Mouse (Mus musculus) heart, embryonic 13.5 days (tissue): ENCODE measurements around the gene Smyd3. TPM values are rescaled to one million over a fixed set of nuclear protein-coding genes. Genes with fewer than 3 reads are reported as not detected.
A peak's percentile ranks its signal among the peaks of the same experiment; 100 is the strongest.

Source experiments
- ATAC-seq: fragments of 200-750 bp; cut with Nextera tagmentation; 2 replicates; pipeline ENCODE4 v1.8.0; 2017; ENCODE audit warnings: moderate TSS enrichment; ENCODE audit not compliant: insufficient number of reproducible peaks, low FRiP score, low TSS enrichment; ENCODE audit errors: extremely low read depth
- H3K27ac ChIP-seq: fragments of 300-500 bp; sonication (generic); replicated peaks from 2 replicates; pipeline ENCODE4 v1.5.1; 2015; ENCODE audit warnings: moderate library complexity, mild to moderate bottlenecking, inconsistent platforms
- H3K27me3 ChIP-seq: fragments of 300-500 bp; sonication (generic); replicated peaks from 2 replicates; pipeline ENCODE4 v1.6.1; 2015; ENCODE audit warnings: mild to moderate bottlenecking, inconsistent platforms
- H3K36me3 ChIP-seq: fragments of 300-500 bp; sonication (generic); 2 replicates; pipeline ENCODE4 v1.6.1; 2015; ENCODE audit warnings: mild to moderate bottlenecking, inconsistent platforms
- H3K4me1 ChIP-seq: fragments of 300-500 bp; sonication (generic); 2 replicates; pipeline ENCODE4 v1.6.1; 2015; ENCODE audit warnings: inconsistent platforms
- H3K4me2 ChIP-seq: fragments of 300-500 bp; sonication (generic); 2 replicates; pipeline ENCODE4 v1.6.1; 2015; ENCODE audit warnings: inconsistent platforms, mild to moderate bottlenecking, moderate library complexity
- H3K4me3 ChIP-seq: fragments of 300-500 bp; sonication (generic); 2 replicates; pipeline ENCODE4 v1.5.1; 2015; ENCODE audit warnings: moderate library complexity, mild to moderate bottlenecking, inconsistent platforms
- H3K9ac ChIP-seq: fragments of 300-500 bp; sonication (generic); 2 replicates; pipeline ENCODE4 v1.6.1; 2015; ENCODE audit warnings: inconsistent platforms, mild to moderate bottlenecking, moderate library complexity
- H3K9me3 ChIP-seq: fragments of 300-500 bp; sonication (generic); 2 replicates; pipeline ENCODE4 v1.6.1; 2016; ENCODE audit warnings: inconsistent platforms
- WGBS: fragments of 180-500 bp; shearing (Covaris S2); methylation state at CpG from one replicate; pipeline ENCODE4 v1.1.7; 2015; ENCODE audit warnings: mixed read lengths; 5-methylcytosine and 5-hydroxymethylcytosine counted together
- polyA plus RNA-seq: library from polyadenylated mRNA; unstranded; fragments of >200 nt; fragmentation: Nextera tagmentation; extraction: Ambion mirVana; gene quantifications from 2 replicates; pipeline ENCODE4 v1.2.1, GENCODE M21; 2015

Gene Smyd3
- polyA plus RNA-seq, 1 experiment from 2014 or later, result 9.6 TPM

- Histone ChIP-seq H3K27me3 (no peaks in the 10 kb centered on the region), H3K9me3 (no peaks in the 10 kb centered on the region; the same call in 1 of the 2 replicates), H3K36me3 (no peaks in the 10 kb centered on the region), H3K27ac (no peak overlapping the region), H3K4me1 (peaks cover 20% of the 10 kb centered on the region), H3K4me3 (no peak overlapping the region), H3K4me2 (no peak overlapping the region), H3K9ac (no peak overlapping the region)
- ATAC-seq, result no peak
- 61% methylated on average over 8 of the region's 8 CpGs for WGBS
Measured at GRCm38 (mm10) chr1:178978617-178979245, 539.1 kb downstream of the Smyd3 start.

DNA sequence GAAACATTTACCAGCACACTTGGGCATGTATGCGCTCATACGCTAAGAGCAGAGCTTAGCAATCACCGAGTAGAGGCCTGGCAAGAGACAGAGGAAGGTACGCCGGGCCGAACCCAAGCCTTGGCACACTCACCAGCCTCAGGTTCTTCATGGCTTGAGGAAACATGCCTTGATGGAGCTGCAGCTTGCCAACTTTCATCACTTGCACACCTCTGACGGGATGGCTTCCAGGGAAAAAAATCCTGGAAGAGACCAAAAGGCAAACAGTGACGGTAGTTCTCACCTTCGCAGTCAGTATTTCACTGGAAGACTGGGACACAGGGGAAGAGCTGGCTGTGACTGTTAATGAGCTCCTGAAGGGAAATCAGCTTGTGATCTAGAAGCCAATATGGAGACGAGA is 545.8 kb downstream of the Smyd3 start:
- H3K9ac ChIP-seq, result no peak overlapping the region
- no peak overlapping the region for H3K4me2 ChIP-seq
- no peak overlapping the region for H3K4me3 ChIP-seq
- H3K27me3 ChIP-seq, result no peaks in the 10 kb centered on the region
- ATAC-seq, result no peak
- H3K27ac ChIP-seq, result no peak overlapping the region
- H3K4me1 ChIP-seq, result no peaks in the 10 kb centered on the region
- WGBS, result 79% methylated on average over 10 of the region's 10 CpGs
- no peaks in the 10 kb centered on the region for H3K36me3 ChIP-seq
- H3K9me3 ChIP-seq, result no peaks in the 10 kb centered on the region

DNA sequence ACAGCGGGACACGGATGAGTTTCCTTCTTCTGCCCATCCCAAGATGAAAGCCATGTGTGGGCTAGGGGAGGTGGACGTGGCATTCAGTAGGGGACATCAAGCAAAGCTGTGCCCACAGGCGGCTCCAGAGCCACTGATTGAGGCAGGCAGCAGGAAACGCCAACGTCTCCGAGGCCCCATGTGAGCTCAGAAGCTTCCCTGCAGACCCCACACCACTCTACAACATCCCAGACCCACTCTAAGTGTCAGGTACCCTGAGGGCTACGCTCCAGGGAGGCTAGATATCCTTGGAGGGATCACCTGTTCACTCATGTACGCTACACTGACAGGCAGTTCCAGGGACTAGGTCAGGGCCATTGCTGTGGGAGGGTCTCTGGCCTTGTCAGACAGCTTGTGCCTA is 556.2 kb downstream of the Smyd3 start:
- Histone ChIP-seq H3K36me3 (no peaks in the 10 kb centered on the region), H3K4me1 (peaks cover 5% of the 10 kb centered on the region; the same call in 1 of the 2 replicates), H3K4me3 (no peak overlapping the region), H3K9ac (no peak overlapping the region), H3K27me3 (no peaks in the 10 kb centered on the region), H3K4me2 (no peak overlapping the region), H3K9me3 (no peaks in the 10 kb centered on the region), H3K27ac (no peak overlapping the region)
- ATAC-seq, result no peak
- WGBS, result 83% methylated on average over 9 of the region's 9 CpGs

- Histone ChIP-seq H3K36me3 (no peaks in the 10 kb centered on the region), H3K4me1 (peaks cover 5% of the 10 kb centered on the region; the same call in 1 of the 2 replicates), H3K9ac (no peak overlapping the region), H3K4me2 (no peak overlapping the region), H3K27ac (no peak overlapping the region), H3K27me3 (no peaks in the 10 kb centered on the region), H3K4me3 (no peak overlapping the region), H3K9me3 (no peaks in the 10 kb centered on the region)
- 48% methylated on average over 7 of the region's 7 CpGs for WGBS
- no peak; the same call in 1 of the 2 replicates for ATAC-seq
Measured at GRCm38 (mm10) chr1:178960015-178960559, 557.8 kb downstream of the Smyd3 start.

GRCm38 (mm10) chr1:178958641-178959040 is 559.2 kb downstream of the Smyd3 start:
- H3K36me3 ChIP-seq, result no peaks in the 10 kb centered on the region
- no peaks in the 10 kb centered on the region for H3K9me3 ChIP-seq
- H3K4me3 ChIP-seq, result no peak overlapping the region
- WGBS, result 84% methylated on average over 4 of the region's 4 CpGs
- ATAC-seq, result no peak
- no peak overlapping the region for H3K27ac ChIP-seq
- H3K9ac ChIP-seq, result no peak overlapping the region
- H3K4me2 ChIP-seq, result no peak overlapping the region
- no peaks in the 10 kb centered on the region for H3K27me3 ChIP-seq
- H3K4me1 ChIP-seq, result peaks cover 5% of the 10 kb centered on the region; the same call in 1 of the 2 replicates

DNA sequence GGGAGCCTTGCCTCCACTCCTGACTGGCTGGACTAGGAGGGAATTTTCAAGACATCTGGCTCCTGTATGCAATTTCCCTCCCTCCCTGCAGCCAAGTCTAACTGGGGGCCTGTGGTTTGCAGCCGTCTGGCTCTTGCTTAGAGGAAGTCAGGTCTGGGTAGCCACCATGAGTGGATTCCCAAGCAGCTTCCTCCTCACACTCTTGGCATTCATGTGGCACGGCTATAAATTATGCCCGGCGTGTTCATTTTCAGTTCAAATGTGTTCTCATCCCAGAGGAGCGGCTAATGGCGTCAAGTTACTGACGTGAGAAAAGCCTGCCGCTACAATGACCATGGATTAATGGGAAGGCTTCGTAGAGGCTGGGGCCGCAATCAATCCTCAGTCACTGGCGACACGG is 564.9 kb downstream of the Smyd3 start:
- H3K9me3 ChIP-seq, result peaks cover 7% of the 10 kb centered on the region; the same call in 1 of the 2 replicates
- 77% methylated on average over 12 of the region's 12 CpGs for WGBS
- no peak for ATAC-seq

DNA sequence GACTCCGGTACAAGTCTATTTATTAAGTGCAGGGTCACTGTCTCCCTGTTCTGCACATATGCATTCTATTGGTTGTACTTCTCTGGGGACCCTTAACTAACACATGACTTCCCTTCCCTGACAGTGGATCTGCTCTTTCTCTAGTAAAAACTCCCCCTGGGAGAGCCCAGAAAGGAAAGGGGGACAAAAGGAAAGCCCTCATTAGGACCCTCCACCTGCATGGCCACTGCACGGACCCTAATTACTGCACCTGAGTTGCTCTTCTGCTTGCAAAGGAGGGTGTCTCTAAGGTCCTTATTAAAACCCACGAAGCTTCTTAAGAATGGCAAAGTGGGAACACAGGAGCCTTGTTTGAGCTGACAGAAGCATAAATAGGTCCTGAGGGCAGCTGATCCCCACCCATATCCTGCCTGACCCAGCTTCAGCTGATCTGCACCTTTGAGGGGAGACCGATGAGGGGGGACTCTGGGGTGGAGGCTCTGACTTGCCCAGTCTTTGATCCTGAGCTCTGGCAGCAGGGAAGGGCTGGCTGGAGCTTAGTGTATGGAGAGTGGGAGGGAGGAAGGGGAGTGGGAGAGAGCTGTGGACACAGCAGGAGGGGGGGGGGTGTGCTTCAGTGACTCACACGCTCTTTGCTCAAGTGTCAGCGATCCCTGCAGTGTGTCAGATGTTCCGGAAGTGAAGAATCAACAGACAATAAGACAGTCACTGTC is 575.4 kb downstream of the Smyd3 start:
- WGBS, result 39% methylated on average over 7 of the region's 7 CpGs
- Histone ChIP-seq H3K9ac (no peak overlapping the region), H3K36me3 (peaks cover 10% of the 10 kb centered on the region; the same call in 1 of the 2 replicates), H3K27me3 (no peaks in the 10 kb centered on the region), H3K4me3 (no peak overlapping the region), H3K27ac (no peak overlapping the region), H3K9me3 (no peaks in the 10 kb centered on the region), H3K4me1 (peaks cover 19% of the 10 kb centered on the region), H3K4me2 (no peak overlapping the region)
- no peak for ATAC-seq

More for the DNA sequence above, 564.9 kb downstream of the Smyd3 start:
- Histone ChIP-seq H3K4me2 (no peak overlapping the region), H3K27me3 (no peaks in the 10 kb centered on the region), H3K4me3 (no peak overlapping the region), H3K9ac (no peak overlapping the region), H3K4me1 (no peaks in the 10 kb centered on the region), H3K27ac (no peak overlapping the region), H3K36me3 (no peaks in the 10 kb centered on the region)

DNA sequence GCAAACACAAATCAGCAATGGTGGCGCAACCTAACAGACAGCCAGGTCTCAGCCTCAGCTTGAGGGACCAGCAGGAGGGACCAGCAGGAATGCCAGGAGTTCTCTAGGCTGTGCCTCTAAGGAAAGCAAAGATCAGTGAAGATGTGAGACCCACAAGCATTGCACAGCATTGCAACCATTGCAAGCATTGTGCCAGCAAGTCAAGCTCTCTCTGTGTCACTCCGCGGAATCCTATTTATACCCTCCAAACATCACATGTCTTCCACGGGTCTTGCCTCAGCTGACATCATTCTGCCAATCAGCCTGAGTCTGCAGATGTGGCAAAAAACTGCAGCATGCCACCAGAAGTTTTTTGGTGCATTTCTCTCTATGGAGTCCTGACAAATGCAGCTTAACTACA is 577.5 kb downstream of the Smyd3 start:
- WGBS, result 62% methylated on average over 4 of the region's 4 CpGs
- ATAC-seq, result no peak
- no peak overlapping the region for H3K9ac ChIP-seq
- H3K27me3 ChIP-seq, result no peaks in the 10 kb centered on the region
- H3K4me1 ChIP-seq, result peaks cover 32% of the 10 kb centered on the region
- no peaks in the 10 kb centered on the region for H3K9me3 ChIP-seq
- no peak overlapping the region for H3K4me2 ChIP-seq
- H3K4me3 ChIP-seq, result no peak overlapping the region
- H3K27ac ChIP-seq, result no peak overlapping the region
- H3K36me3 ChIP-seq, result peaks cover 22% of the 10 kb centered on the region

DNA sequence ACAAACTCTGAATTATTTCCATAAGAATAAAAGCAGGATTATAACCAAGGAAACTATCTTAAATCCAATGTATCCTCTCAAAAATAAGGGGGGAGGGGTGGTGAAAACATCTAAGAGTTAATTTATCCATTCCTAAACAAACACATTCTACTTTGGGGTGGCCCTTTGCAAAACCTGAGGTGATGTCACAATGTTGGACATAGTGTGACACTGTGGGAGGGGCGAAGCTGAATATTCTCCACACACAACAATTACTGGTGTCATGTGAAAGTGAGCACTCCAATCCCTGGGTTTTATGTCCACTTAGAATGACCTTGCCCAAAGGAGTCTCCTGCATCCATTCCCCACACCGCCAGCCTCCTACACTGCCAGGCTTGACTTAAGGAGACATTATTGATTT is 580.9 kb downstream of the Smyd3 start:
- H3K27ac ChIP-seq, result no peak overlapping the region
- peaks cover 24% of the 10 kb centered on the region for H3K4me1 ChIP-seq
- H3K4me2 ChIP-seq, result no peak overlapping the region
- H3K27me3 ChIP-seq, result no peaks in the 10 kb centered on the region
- H3K9me3 ChIP-seq, result no peaks in the 10 kb centered on the region
- 70% methylated on average over 2 of the region's 2 CpGs for WGBS
- no peak for ATAC-seq
- H3K9ac ChIP-seq, result no peak overlapping the region
- peaks cover 49% of the 10 kb centered on the region for H3K36me3 ChIP-seq
- no peak overlapping the region for H3K4me3 ChIP-seq

DNA sequence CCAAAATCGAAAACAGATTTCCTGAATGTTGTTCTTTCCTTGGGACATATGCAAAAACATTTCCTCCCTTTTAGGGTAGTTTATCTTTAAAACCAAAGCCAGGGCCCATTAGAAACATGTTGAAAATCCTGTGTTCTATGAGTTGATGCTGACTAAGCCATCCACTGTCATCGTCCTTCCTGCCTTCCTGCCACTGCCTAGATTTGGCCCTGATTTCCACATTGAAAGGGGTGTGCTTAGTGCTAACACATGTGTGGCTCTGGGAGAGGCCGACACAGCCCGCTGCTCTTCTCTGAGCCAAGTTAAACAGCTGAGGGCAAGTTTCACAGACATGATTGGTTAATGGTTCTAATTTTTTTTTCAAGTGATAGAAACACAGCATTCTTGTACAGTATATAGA is 581.4 kb downstream of the Smyd3 start:
- WGBS, result 43% methylated on average over 4 of the region's 4 CpGs
- Histone ChIP-seq H3K4me3 (no peak overlapping the region), H3K27ac (peak overlapping the region; percentile 54; the same call in 1 of the 2 replicates), H3K27me3 (no peaks in the 10 kb centered on the region), H3K4me1 (peaks cover 22% of the 10 kb centered on the region), H3K4me2 (no peak overlapping the region), H3K9ac (no peak overlapping the region), H3K9me3 (no peaks in the 10 kb centered on the region), H3K36me3 (peaks cover 54% of the 10 kb centered on the region)
- ATAC-seq, result no peak

DNA sequence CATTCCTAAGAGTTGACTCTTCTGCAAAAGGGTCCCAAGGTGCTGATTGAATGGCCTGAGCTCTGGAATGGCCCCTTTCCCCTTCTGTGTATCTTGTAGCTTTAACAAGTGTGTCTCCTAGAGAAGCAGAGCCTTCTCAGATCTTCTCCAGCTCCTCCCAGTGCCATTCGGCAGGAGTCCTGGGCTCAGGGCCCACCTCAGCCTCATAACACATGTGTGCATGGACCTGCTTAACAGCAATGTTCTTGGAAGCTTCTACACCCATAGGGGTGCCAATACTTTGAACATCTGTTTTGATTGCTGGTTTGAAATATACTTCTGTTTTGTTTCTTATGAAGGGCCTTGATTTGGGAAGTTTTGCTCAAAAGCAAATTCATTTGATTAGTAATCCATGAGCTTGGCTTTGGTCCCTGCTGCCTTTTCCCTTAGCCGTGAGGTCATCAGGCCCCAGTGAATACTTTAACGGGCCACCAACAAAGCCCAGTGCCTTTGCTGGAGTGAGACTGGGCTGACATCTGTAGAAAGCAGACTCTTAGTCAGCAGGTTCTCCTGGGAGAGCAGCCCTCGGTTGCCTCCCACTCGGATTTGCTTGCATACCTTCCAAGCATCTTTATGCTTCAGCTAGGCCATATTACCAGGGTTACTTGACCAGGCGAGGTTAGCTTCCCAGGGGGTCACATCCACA is 583.7 kb downstream of the Smyd3 start:
- H3K9me3 ChIP-seq, result no peaks in the 10 kb centered on the region
- peaks cover 78% of the 10 kb centered on the region for H3K36me3 ChIP-seq
- no peak for ATAC-seq
- no peak overlapping the region for H3K4me2 ChIP-seq
- H3K4me1 ChIP-seq, result peaks cover 16% of the 10 kb centered on the region
- no peaks in the 10 kb centered on the region for H3K27me3 ChIP-seq
- WGBS, result 72% methylated on average over 6 of the region's 6 CpGs
- H3K9ac ChIP-seq, result no peak overlapping the region
- H3K27ac ChIP-seq, result no peak overlapping the region
- H3K4me3 ChIP-seq, result no peak overlapping the region
